Mouse (Mus musculus) G1E (cell line): ENCODE results near the gene Itga3.

ENCODE experiments used
- CTCF ChIP-seq: IDR thresholded peaks from 2 replicates; pipeline ENCODE4 v1.5.1; 2012; ENCODE audit warnings: low read depth, low read length, inconsistent platforms, mixed read lengths
- POLR2AphosphoS5 ChIP-seq: IDR thresholded peaks from 2 replicates; pipeline ENCODE4 v1.6.1; 2012; ENCODE audit warnings: low read depth, low read length, inconsistent platforms; ENCODE audit not compliant: insufficient replicate concordance

- TF ChIP-seq CTCF (no peak), POLR2AphosphoS5 (no peak)
These were observed 70.6 kb downstream of the Itga3 start for GRCm38 (mm10) chr11:95006038-95006437.
